Mouse (Mus musculus): ENCODE results near the gene Prkab2. TPM values are rescaled to one million over a fixed set of nuclear protein-coding genes. Genes with fewer than 3 reads are reported as not detected.
A peak's percentile ranks its signal among the peaks of the same experiment; 100 is the strongest.

Prkab2 gene
- polyA plus RNA-seq, 1 experiment, result 26.6 TPM

GRCm38 (mm10) chr3:97674644-97675110, 16.7 kb downstream of the Prkab2 start, which contains the start of gene Gm17651:
TSS of gene Gm17651 (minus strand) at chr3:97674694.
- 88% methylated on average over 7 of the region's 7 CpGs for WGBS
- no peak for DNase-seq
- no peaks in the 10 kb centered on the region for H3K27me3 ChIP-seq (ENCODE audit: control insufficient read depth, insufficient read depth, low read length)
- no peak within 1 kb of the TSS for H3K4me3 ChIP-seq (replicated peaks; ENCODE audit: insufficient read depth, low read depth, low read length)
- TF ChIP-seq POLR2A (IDR thresholded peaks at IDR 0.05; ENCODE audit: borderline replicate concordance, insufficient read depth, low read length) (no peak), CTCF (IDR thresholded peaks at IDR 0.05; ENCODE audit: borderline replicate concordance, insufficient read depth, low read depth, low read length) (no peak)
- no peak within 1 kb of the TSS for H3K27ac ChIP-seq (ENCODE audit: insufficient read depth, low read length)
- H3K4me1 ChIP-seq (ENCODE audit: control insufficient read depth, insufficient read depth, low read length), result no peaks in the 10 kb centered on the region

GRCm38 (mm10) chr3:97676126-97676525, 18.1 kb downstream of the Prkab2 start:
- TF ChIP-seq CTCF (IDR thresholded peaks at IDR 0.05; ENCODE audit: borderline replicate concordance, insufficient read depth, low read depth, low read length) (no peak), POLR2A (IDR thresholded peaks at IDR 0.05; ENCODE audit: borderline replicate concordance, insufficient read depth, low read length) (no peak)
- WGBS, result 96% methylated on average over 3 of the region's 3 CpGs
- DNase-seq, result no peak
- Histone ChIP-seq H3K27me3 (ENCODE audit: control insufficient read depth, insufficient read depth, low read length) (no peaks in the 10 kb centered on the region), H3K4me1 (ENCODE audit: control insufficient read depth, insufficient read depth, low read length) (no peaks in the 10 kb centered on the region), H3K27ac (ENCODE audit: insufficient read depth, low read length) (no peak overlapping the region), H3K4me3 (replicated peaks; ENCODE audit: insufficient read depth, low read depth, low read length) (no peak overlapping the region)

- WGBS, result 91% methylated on average over 3 of the region's 3 CpGs
- TF ChIP-seq CTCF (IDR thresholded peaks at IDR 0.05; ENCODE audit: borderline replicate concordance, insufficient read depth, low read depth, low read length) (no peak), POLR2A (IDR thresholded peaks at IDR 0.05; ENCODE audit: borderline replicate concordance, insufficient read depth, low read length) (no peak)
- Histone ChIP-seq H3K4me3 (replicated peaks; ENCODE audit: insufficient read depth, low read depth, low read length) (no peak overlapping the region), H3K4me1 (ENCODE audit: control insufficient read depth, insufficient read depth, low read length) (no peaks in the 10 kb centered on the region), H3K27me3 (ENCODE audit: control insufficient read depth, insufficient read depth, low read length) (no peaks in the 10 kb centered on the region), H3K27ac (ENCODE audit: insufficient read depth, low read length) (no peak overlapping the region)
- no peak for DNase-seq
Observed at GRCm38 (mm10) chr3:97678416-97678815, 20.4 kb downstream of the Prkab2 start.

GRCm38 (mm10) chr3:97680631-97681320, 22.8 kb downstream of the Prkab2 start:
- H3K27me3 ChIP-seq (ENCODE audit: control insufficient read depth, insufficient read depth, low read length), result no peaks in the 10 kb centered on the region
- peak; percentile 78 for TF ChIP-seq CTCF (IDR thresholded peaks at IDR 0.05; ENCODE audit: borderline replicate concordance, insufficient read depth, low read depth, low read length)
- TF ChIP-seq POLR2A (IDR thresholded peaks at IDR 0.05; ENCODE audit: borderline replicate concordance, insufficient read depth, low read length), result no peak
- WGBS, result 6% methylated on average over 28 of the region's 28 CpGs
- no peak overlapping the region for H3K27ac ChIP-seq (ENCODE audit: insufficient read depth, low read length)
- H3K4me1 ChIP-seq (ENCODE audit: control insufficient read depth, insufficient read depth, low read length), result no peaks in the 10 kb centered on the region
- peak; percentile 69 to 77 for DNase-seq
- peak overlapping the region; percentile 45 for H3K4me3 ChIP-seq (replicated peaks; ENCODE audit: insufficient read depth, low read depth, low read length)

- TF ChIP-seq CTCF (IDR thresholded peaks at IDR 0.05; ENCODE audit: borderline replicate concordance, insufficient read depth, low read depth, low read length), result peak; percentile 47; the same call in 1 of the 2 replicates
- TF ChIP-seq POLR2A (IDR thresholded peaks at IDR 0.05; ENCODE audit: borderline replicate concordance, insufficient read depth, low read length), result no peak
- DNase-seq, result peak; percentile 54 to 58
- H3K27ac ChIP-seq (ENCODE audit: insufficient read depth, low read length), result no peak overlapping the region
- H3K4me3 ChIP-seq (replicated peaks; ENCODE audit: insufficient read depth, low read depth, low read length), result peak overlapping the region; percentile 54
- WGBS, result 2% methylated on average over 33 of the region's 33 CpGs
- no peaks in the 10 kb centered on the region for H3K27me3 ChIP-seq (ENCODE audit: control insufficient read depth, insufficient read depth, low read length)
- no peaks in the 10 kb centered on the region for H3K4me1 ChIP-seq (ENCODE audit: control insufficient read depth, insufficient read depth, low read length)
Observed at GRCm38 (mm10) chr3:97681321-97682158, 23.5 kb downstream of the Prkab2 start.

GRCm38 (mm10) chr3:97682159-97682502, 24.1 kb downstream of the Prkab2 start:
- peak overlapping the region; percentile 54 for H3K4me3 ChIP-seq (replicated peaks; ENCODE audit: insufficient read depth, low read depth, low read length)
- DNase-seq, result no peak
- 4% methylated on average over 11 of the region's 11 CpGs for WGBS
- H3K27me3 ChIP-seq (ENCODE audit: control insufficient read depth, insufficient read depth, low read length), result no peaks in the 10 kb centered on the region
- H3K27ac ChIP-seq (ENCODE audit: insufficient read depth, low read length), result no peak overlapping the region
- TF ChIP-seq CTCF (IDR thresholded peaks at IDR 0.05; ENCODE audit: borderline replicate concordance, insufficient read depth, low read depth, low read length), result no peak
- no peak for TF ChIP-seq POLR2A (IDR thresholded peaks at IDR 0.05; ENCODE audit: borderline replicate concordance, insufficient read depth, low read length)
- H3K4me1 ChIP-seq (ENCODE audit: control insufficient read depth, insufficient read depth, low read length), result no peaks in the 10 kb centered on the region

- no peak for DNase-seq
- Histone ChIP-seq H3K27ac (ENCODE audit: insufficient read depth, low read length) (no peak overlapping the region), H3K4me3 (replicated peaks; ENCODE audit: insufficient read depth, low read depth, low read length) (no peak overlapping the region), H3K4me1 (ENCODE audit: control insufficient read depth, insufficient read depth, low read length) (no peaks in the 10 kb centered on the region), H3K27me3 (ENCODE audit: control insufficient read depth, insufficient read depth, low read length) (no peaks in the 10 kb centered on the region)
- TF ChIP-seq POLR2A (IDR thresholded peaks at IDR 0.05; ENCODE audit: borderline replicate concordance, insufficient read depth, low read length) (no peak), CTCF (IDR thresholded peaks at IDR 0.05; ENCODE audit: borderline replicate concordance, insufficient read depth, low read depth, low read length) (no peak)
- WGBS, result 42% methylated on average over 5 of the region's 5 CpGs
Observed at GRCm38 (mm10) chr3:97682576-97682975, 24.6 kb downstream of the Prkab2 start.
